Mouse (Mus musculus): ENCODE measurements at regions not wholly inside any gene's neighbourhood (a gene's known extent, or its start where the extent isn't known, plus 50 kb on each side); places are given as distances from the start of the nearest gene placed in this dataset.
A peak's percentile ranks its signal among the peaks of the same experiment; 100 is the strongest.

DNA sequence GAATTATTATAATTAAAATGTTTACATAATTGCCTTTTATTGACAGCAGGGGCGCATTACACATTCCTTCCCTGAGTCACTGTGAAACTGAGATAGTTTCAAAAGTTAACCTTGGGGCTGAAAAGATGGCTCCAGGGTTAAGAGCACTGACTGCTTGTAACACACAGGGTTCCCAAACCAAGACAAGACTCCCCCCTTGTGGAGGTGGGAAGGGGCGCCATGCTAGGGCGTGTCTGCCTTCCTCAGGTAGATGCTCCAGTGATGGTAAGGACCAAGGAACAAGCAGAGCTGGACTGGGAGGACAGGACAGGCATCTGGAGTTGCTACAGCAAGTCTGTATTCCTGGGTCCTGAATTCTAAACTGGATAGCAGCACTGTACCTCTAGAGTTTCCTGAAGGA lies 351.9 kb downstream of the Tbc1d22a start:
- WGBS = 84% methylated on average over 3 of the region's 3 CpGs
- ATAC-seq (ENCODE audit: low FRiP score) = no peak
- H3K4me1 ChIP-seq (ENCODE audit: insufficient read depth, low read length) = no peaks in the 10 kb centered on the region
- H3K4me2 ChIP-seq (ENCODE audit: low read depth, low read length, poor library complexity, severe bottlenecking) = no peak overlapping the region
- no peaks in the 10 kb centered on the region for H3K9me3 ChIP-seq (ENCODE audit: low read length)
- H3K9ac ChIP-seq (replicated peaks; ENCODE audit: low read length, poor library complexity, severe bottlenecking) = no peak overlapping the region
- H3K27me3 ChIP-seq (ENCODE audit: insufficient read depth, low read length) = no peaks in the 10 kb centered on the region
- TF ChIP-seq CTCF (IDR thresholded peaks at IDR 0.05) = peak; percentile 44
- no peak overlapping the region for H3K27ac ChIP-seq (ENCODE audit: low read depth, low read length)
- H3K36me3 ChIP-seq (ENCODE audit: insufficient read depth, low read length) = no peaks in the 10 kb centered on the region
- no peak overlapping the region for H3K4me3 ChIP-seq (ENCODE audit: low read depth, low read length)
- DNase-seq (ENCODE audit: low spot score) = no peak

DNA sequence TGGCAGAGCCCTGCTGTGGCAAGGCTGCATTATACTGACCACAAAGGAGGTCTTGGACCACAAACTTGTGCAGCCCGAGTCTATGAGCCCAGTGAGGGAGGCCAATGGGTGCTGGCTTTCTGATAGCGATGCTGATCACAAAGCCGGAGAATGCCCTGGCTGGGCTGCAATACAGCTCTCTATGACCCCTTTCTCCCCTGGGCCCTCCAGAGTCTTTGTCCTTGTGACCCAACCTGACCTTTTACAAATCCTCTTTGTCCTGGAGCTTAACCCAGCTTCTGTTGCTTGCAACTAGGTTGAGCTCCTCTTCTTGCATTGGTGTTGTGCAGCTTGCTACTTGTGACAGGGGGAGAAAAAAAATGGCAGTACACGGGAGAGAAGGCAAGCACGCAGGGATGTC lies 360.1 kb downstream of the Tbc1d22a start:
- Histone ChIP-seq H3K9ac (replicated peaks; ENCODE audit: low read length, poor library complexity, severe bottlenecking) (no peak overlapping the region), H3K4me3 (ENCODE audit: low read depth, low read length) (no peak overlapping the region), H3K27ac (ENCODE audit: low read depth, low read length) (no peak overlapping the region), H3K9me3 (ENCODE audit: low read length) (no peaks in the 10 kb centered on the region), H3K4me2 (ENCODE audit: low read depth, low read length, poor library complexity, severe bottlenecking) (no peak overlapping the region), H3K36me3 (ENCODE audit: insufficient read depth, low read length) (no peaks in the 10 kb centered on the region), H3K4me1 (ENCODE audit: insufficient read depth, low read length) (no peaks in the 10 kb centered on the region), H3K27me3 (ENCODE audit: insufficient read depth, low read length) (no peaks in the 10 kb centered on the region)
- TF ChIP-seq CTCF (IDR thresholded peaks at IDR 0.05) = no peak
- DNase-seq (ENCODE audit: low spot score) = no peak
- no peak for ATAC-seq (ENCODE audit: low FRiP score)
- WGBS = 11% methylated on average over 5 of the region's 5 CpGs

DNA sequence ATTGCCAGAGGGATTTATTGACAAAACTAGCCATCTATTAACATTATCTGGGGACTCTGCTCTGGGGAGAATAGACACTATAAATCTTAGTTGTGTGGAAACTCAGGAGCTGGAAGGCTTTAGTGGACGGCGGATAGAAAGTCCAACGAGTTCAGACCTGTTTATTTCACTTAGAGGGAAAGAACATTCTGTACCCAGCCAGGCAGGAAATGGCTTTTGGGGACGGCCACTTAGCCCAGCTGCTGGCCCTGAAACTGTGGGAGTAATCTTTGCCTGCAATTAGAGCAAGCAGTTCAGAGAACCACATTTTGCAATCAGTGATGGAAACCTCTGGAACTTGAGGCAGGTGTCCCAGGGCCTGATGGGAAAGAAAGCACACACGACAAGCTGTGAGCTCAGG lies 362.4 kb downstream of the Tbc1d22a start:
- no peak for TF ChIP-seq CTCF (IDR thresholded peaks at IDR 0.05)
- Histone ChIP-seq H3K27me3 (ENCODE audit: insufficient read depth, low read length) (no peaks in the 10 kb centered on the region), H3K36me3 (ENCODE audit: insufficient read depth, low read length) (no peaks in the 10 kb centered on the region), H3K9ac (replicated peaks; ENCODE audit: low read length, poor library complexity, severe bottlenecking) (no peak overlapping the region), H3K9me3 (ENCODE audit: low read length) (no peaks in the 10 kb centered on the region), H3K27ac (ENCODE audit: low read depth, low read length) (no peak overlapping the region), H3K4me1 (ENCODE audit: insufficient read depth, low read length) (no peaks in the 10 kb centered on the region), H3K4me3 (ENCODE audit: low read depth, low read length) (no peak overlapping the region), H3K4me2 (ENCODE audit: low read depth, low read length, poor library complexity, severe bottlenecking) (no peak overlapping the region)
- ATAC-seq (ENCODE audit: low FRiP score) (no peak), DNase-seq (ENCODE audit: low spot score) (no peak)
- 82% methylated on average over 5 of the region's 5 CpGs for WGBS

DNA sequence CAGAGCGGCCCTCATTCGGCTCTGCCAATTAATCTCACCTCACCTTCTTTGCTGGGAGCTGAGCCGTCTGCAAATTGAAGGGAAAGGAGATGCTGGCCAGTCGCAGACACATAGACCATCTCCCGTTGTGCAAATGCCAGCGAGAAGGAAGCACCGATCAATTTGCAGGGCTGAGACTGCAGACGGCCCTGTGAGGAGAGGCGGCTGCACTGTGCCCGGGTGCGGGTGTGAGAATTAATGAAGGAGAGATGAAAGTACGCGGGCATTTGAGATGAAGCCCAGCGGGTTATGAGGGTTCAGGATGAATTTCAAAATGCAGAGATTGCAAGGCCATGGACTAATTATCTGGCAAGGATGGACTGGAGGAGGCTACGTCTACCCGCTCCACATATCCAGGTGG lies 364.4 kb downstream of the Tbc1d22a start:
- Histone ChIP-seq H3K9me3 (ENCODE audit: low read length) (no peaks in the 10 kb centered on the region), H3K27me3 (ENCODE audit: insufficient read depth, low read length) (no peaks in the 10 kb centered on the region), H3K9ac (replicated peaks; ENCODE audit: low read length, poor library complexity, severe bottlenecking) (no peak overlapping the region), H3K4me3 (ENCODE audit: low read depth, low read length) (no peak overlapping the region), H3K4me2 (ENCODE audit: low read depth, low read length, poor library complexity, severe bottlenecking) (no peak overlapping the region), H3K36me3 (ENCODE audit: insufficient read depth, low read length) (no peaks in the 10 kb centered on the region), H3K27ac (ENCODE audit: low read depth, low read length) (no peak overlapping the region), H3K4me1 (ENCODE audit: insufficient read depth, low read length) (no peaks in the 10 kb centered on the region)
- ATAC-seq (ENCODE audit: low FRiP score) (no peak), DNase-seq (ENCODE audit: low spot score) (no peak)
- WGBS = 71% methylated on average over 16 of the region's 16 CpGs
- no peak for TF ChIP-seq CTCF (IDR thresholded peaks at IDR 0.05)

DNA sequence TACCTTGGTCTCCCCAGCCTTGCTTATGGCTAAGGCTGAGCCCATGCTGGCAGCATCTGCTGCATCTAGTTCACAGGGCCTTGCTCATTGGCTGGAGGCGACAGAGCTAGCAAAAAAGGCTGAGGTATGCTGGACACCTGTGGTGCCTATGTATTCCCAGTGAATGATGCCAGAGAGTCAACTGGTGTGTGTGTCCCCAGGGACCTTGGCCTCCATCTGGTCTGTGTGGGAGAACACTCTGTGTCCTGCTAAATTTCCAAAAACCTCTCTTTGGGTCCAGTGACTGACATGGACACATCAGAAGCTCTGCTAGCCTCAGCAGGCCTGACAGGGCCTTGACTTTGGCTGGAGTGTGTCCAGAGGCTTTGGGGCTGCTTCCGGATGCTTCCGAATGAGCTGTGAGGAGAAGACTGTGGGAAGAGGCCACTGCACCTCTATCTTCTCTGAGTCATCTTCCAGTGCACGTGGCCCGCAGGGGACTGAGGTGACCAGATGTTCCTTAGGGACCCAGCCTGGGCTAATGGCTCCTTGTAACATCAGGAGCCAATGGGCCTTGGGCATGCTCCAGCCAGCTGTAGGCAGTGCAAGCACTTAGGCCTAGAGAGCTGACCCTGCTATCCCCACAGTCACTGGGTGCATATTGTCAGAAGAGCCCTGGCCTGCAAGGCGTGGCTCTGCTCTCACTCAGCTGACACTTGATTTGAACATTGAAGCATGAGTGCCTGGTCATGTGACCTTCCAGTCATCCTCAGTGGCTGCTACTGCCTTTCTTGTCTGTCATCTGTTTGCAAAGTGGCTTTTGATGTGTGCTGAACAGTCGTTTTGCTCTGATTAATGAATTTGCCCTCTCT lies 368.2 kb downstream of the Tbc1d22a start:
- no peak overlapping the region for H3K4me3 ChIP-seq (ENCODE audit: low read depth, low read length)
- no peak overlapping the region for H3K4me2 ChIP-seq (ENCODE audit: low read depth, low read length, poor library complexity, severe bottlenecking)
- H3K27me3 ChIP-seq (ENCODE audit: insufficient read depth, low read length) = no peaks in the 10 kb centered on the region
- no peaks in the 10 kb centered on the region for H3K9me3 ChIP-seq (ENCODE audit: low read length)
- H3K4me1 ChIP-seq (ENCODE audit: insufficient read depth, low read length) = no peaks in the 10 kb centered on the region
- H3K9ac ChIP-seq (replicated peaks; ENCODE audit: low read length, poor library complexity, severe bottlenecking) = no peak overlapping the region
- DNase-seq (ENCODE audit: low spot score) (no peak), ATAC-seq (ENCODE audit: low FRiP score) (no peak)
- no peaks in the 10 kb centered on the region for H3K36me3 ChIP-seq (ENCODE audit: insufficient read depth, low read length)
- WGBS = 84% methylated on average over 7 of the region's 7 CpGs
- no peak for TF ChIP-seq CTCF (IDR thresholded peaks at IDR 0.05)
- no peak overlapping the region for H3K27ac ChIP-seq (ENCODE audit: low read depth, low read length)

DNA sequence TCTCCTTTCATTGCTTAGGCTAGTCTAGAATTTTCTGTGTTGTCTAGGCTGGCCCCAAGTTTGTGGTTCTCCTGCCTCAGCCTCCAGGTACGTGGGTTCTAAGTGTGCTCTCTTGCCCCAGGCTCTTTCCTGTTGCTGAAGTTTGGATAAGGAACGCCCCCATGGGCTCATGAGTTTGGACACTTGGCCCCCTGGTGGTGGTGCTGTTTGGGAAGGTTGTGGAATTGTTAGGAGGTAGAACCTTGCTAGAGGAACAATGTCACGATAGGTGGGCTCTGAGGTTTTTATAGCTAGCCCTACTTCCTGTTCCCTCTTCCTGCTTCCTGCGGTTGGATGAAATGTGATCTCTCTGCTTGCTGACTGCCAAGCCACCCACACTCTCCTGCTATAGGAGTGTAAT lies 371.5 kb downstream of the Tbc1d22a start:
- DNase-seq (ENCODE audit: low spot score) = no peak
- no peak for ATAC-seq (ENCODE audit: low FRiP score)
- no peaks in the 10 kb centered on the region for H3K9me3 ChIP-seq (ENCODE audit: low read length)
- no peak overlapping the region for H3K4me3 ChIP-seq (ENCODE audit: low read depth, low read length)
- peak; percentile 29; the same call in 1 of the 2 replicates for TF ChIP-seq CTCF (IDR thresholded peaks at IDR 0.05)
- H3K4me2 ChIP-seq (ENCODE audit: low read depth, low read length, poor library complexity, severe bottlenecking) = no peak overlapping the region
- no peaks in the 10 kb centered on the region for H3K36me3 ChIP-seq (ENCODE audit: insufficient read depth, low read length)
- no peaks in the 10 kb centered on the region for H3K27me3 ChIP-seq (ENCODE audit: insufficient read depth, low read length)
- H3K4me1 ChIP-seq (ENCODE audit: insufficient read depth, low read length) = no peaks in the 10 kb centered on the region
- H3K27ac ChIP-seq (ENCODE audit: low read depth, low read length) = no peak overlapping the region
- no peak overlapping the region for H3K9ac ChIP-seq (replicated peaks; ENCODE audit: low read length, poor library complexity, severe bottlenecking)
- WGBS = 92% methylated on average over 4 of the region's 4 CpGs

All from midbrain, postnatal 0 days (tissue).